Mouse (Mus musculus): ENCODE results near the gene Cadps. TPM values are rescaled to one million over a fixed set of nuclear protein-coding genes. Genes with fewer than 3 reads are reported as not detected.

The Cadps gene
- polyA plus RNA-seq, 2 experiments = 0.01 TPM; not detected in 1

GRCm38 (mm10) chr14:12394318-12394717 lies 428.6 kb downstream of the Cadps start:
- TF ChIP-seq CTCF (IDR thresholded peaks at IDR 0.05; ENCODE audit: low read depth) (no peak), EP300 (IDR thresholded peaks at IDR 0.05; ENCODE audit: low read depth) (no peak)
- 52% methylated on average over 2 of the region's 2 CpGs for WGBS (ENCODE audit: insufficient replicate concordance)
- no peak for ATAC-seq (ENCODE audit: insufficient read depth)

GRCm38 (mm10) chr14:12393271-12393861 lies 429.5 kb downstream of the Cadps start:
- H3K4me1 ChIP-seq (replicated peaks; ENCODE audit: control insufficient read depth in 2 of 2, insufficient read depth in 2 of 2, low read length in 1 of 2) = no peaks in the 10 kb centered on the region
- H3K36me3 ChIP-seq (replicated peaks; ENCODE audit: control insufficient read depth, insufficient read depth, low read depth) = no peaks in the 10 kb centered on the region
- H3K9me3 ChIP-seq (ENCODE audit: control insufficient read depth, low read length) = no peaks in the 10 kb centered on the region
- no peak overlapping the region for H3K4me2 ChIP-seq (ENCODE audit: low read depth)
- no peak overlapping the region for H3K27ac ChIP-seq
- H3K27me3 ChIP-seq (ENCODE audit: control insufficient read depth, insufficient read depth, low read length) = no peaks in the 10 kb centered on the region
- no peak for ATAC-seq (ENCODE audit: insufficient read depth)
- DNase-seq (ENCODE audit: low read depth in 3 of 3, low spot score in 3 of 3) = no peak
- no peak overlapping the region for H3K9ac ChIP-seq (replicated peaks)
- WGBS (ENCODE audit: insufficient replicate concordance) = 60% methylated on average over 12 of the region's 12 CpGs
- TF ChIP-seq EP300 (IDR thresholded peaks at IDR 0.05; ENCODE audit: low read depth) (no peak), CTCF (IDR thresholded peaks at IDR 0.05; ENCODE audit: low read depth) (no peak)
- H3K4me3 ChIP-seq (ENCODE audit: insufficient read depth in 1 of 2, low read depth in 2 of 2, low read length in 2 of 2) = no peak overlapping the region

More at GRCm38 (mm10) chr14:12394318-12394717, 428.6 kb downstream of the Cadps start:
- Histone ChIP-seq H3K4me3 (ENCODE audit: insufficient read depth in 1 of 2, low read depth in 2 of 2, low read length in 2 of 2) (no peak overlapping the region), H3K9me3 (ENCODE audit: control insufficient read depth, low read length) (no peaks in the 10 kb centered on the region), H3K27me3 (ENCODE audit: control insufficient read depth, insufficient read depth, low read length) (no peaks in the 10 kb centered on the region), H3K4me2 (ENCODE audit: low read depth) (no peak overlapping the region), H3K4me1 (replicated peaks; ENCODE audit: control insufficient read depth in 2 of 2, insufficient read depth in 2 of 2, low read length in 1 of 2) (no peaks in the 10 kb centered on the region), H3K9ac (replicated peaks) (no peak overlapping the region), H3K27ac (no peak overlapping the region), H3K36me3 (replicated peaks; ENCODE audit: control insufficient read depth, insufficient read depth, low read depth) (no peaks in the 10 kb centered on the region)
- no peak for DNase-seq (ENCODE audit: low read depth in 3 of 3, low spot score in 3 of 3)

- DNase-seq (ENCODE audit: low read depth in 3 of 3, low spot score in 3 of 3) (no peak), ATAC-seq (ENCODE audit: insufficient read depth) (no peak)
- no peak overlapping the region for H3K27ac ChIP-seq
- no peaks in the 10 kb centered on the region for H3K9me3 ChIP-seq (ENCODE audit: control insufficient read depth, low read length)
- H3K4me1 ChIP-seq (replicated peaks; ENCODE audit: control insufficient read depth in 2 of 2, insufficient read depth in 2 of 2, low read length in 1 of 2) = no peaks in the 10 kb centered on the region
- no peak overlapping the region for H3K9ac ChIP-seq (replicated peaks)
- no peak overlapping the region for H3K4me3 ChIP-seq (ENCODE audit: insufficient read depth in 1 of 2, low read depth in 2 of 2, low read length in 2 of 2)
- no peaks in the 10 kb centered on the region for H3K27me3 ChIP-seq (ENCODE audit: control insufficient read depth, insufficient read depth, low read length)
- TF ChIP-seq CTCF (IDR thresholded peaks at IDR 0.05; ENCODE audit: low read depth) (no peak), EP300 (IDR thresholded peaks at IDR 0.05; ENCODE audit: low read depth) (no peak)
- H3K4me2 ChIP-seq (ENCODE audit: low read depth) = no peak overlapping the region
- 61% methylated on average over 7 of the region's 7 CpGs for WGBS (ENCODE audit: insufficient replicate concordance)
- H3K36me3 ChIP-seq (replicated peaks; ENCODE audit: control insufficient read depth, insufficient read depth, low read depth) = no peaks in the 10 kb centered on the region
Observed at GRCm38 (mm10) chr14:12391167-12391566, 431.7 kb downstream of the Cadps start.

GRCm38 (mm10) chr14:12388806-12389436 lies 434.0 kb downstream of the Cadps start:
- Histone ChIP-seq H3K9ac (replicated peaks) (no peak overlapping the region), H3K27ac (no peak overlapping the region), H3K4me1 (replicated peaks; ENCODE audit: control insufficient read depth in 2 of 2, insufficient read depth in 2 of 2, low read length in 1 of 2) (no peaks in the 10 kb centered on the region), H3K4me2 (ENCODE audit: low read depth) (no peak overlapping the region), H3K27me3 (ENCODE audit: control insufficient read depth, insufficient read depth, low read length) (no peaks in the 10 kb centered on the region), H3K36me3 (replicated peaks; ENCODE audit: control insufficient read depth, insufficient read depth, low read depth) (no peaks in the 10 kb centered on the region), H3K9me3 (ENCODE audit: control insufficient read depth, low read length) (no peaks in the 10 kb centered on the region), H3K4me3 (ENCODE audit: insufficient read depth in 1 of 2, low read depth in 2 of 2, low read length in 2 of 2) (no peak overlapping the region)
- ATAC-seq (ENCODE audit: insufficient read depth) = no peak
- TF ChIP-seq EP300 (IDR thresholded peaks at IDR 0.05; ENCODE audit: low read depth) (no peak), CTCF (IDR thresholded peaks at IDR 0.05; ENCODE audit: low read depth) (no peak)
- no peak for DNase-seq (ENCODE audit: low read depth in 3 of 3, low spot score in 3 of 3)
- 32% methylated on average over 14 of the region's 14 CpGs for WGBS (ENCODE audit: insufficient replicate concordance)

- no peaks in the 10 kb centered on the region for H3K36me3 ChIP-seq (replicated peaks; ENCODE audit: control insufficient read depth, insufficient read depth, low read depth)
- H3K4me2 ChIP-seq (ENCODE audit: low read depth) = no peak overlapping the region
- H3K27me3 ChIP-seq (ENCODE audit: control insufficient read depth, insufficient read depth, low read length) = no peaks in the 10 kb centered on the region
- TF ChIP-seq CTCF (IDR thresholded peaks at IDR 0.05; ENCODE audit: low read depth) (no peak), EP300 (IDR thresholded peaks at IDR 0.05; ENCODE audit: low read depth) (no peak)
- no peak overlapping the region for H3K4me3 ChIP-seq (ENCODE audit: insufficient read depth in 1 of 2, low read depth in 2 of 2, low read length in 2 of 2)
- no peak overlapping the region for H3K27ac ChIP-seq
- DNase-seq (ENCODE audit: low read depth in 3 of 3, low spot score in 3 of 3) (no peak), ATAC-seq (ENCODE audit: insufficient read depth) (no peak)
- no peak overlapping the region for H3K9ac ChIP-seq (replicated peaks)
- WGBS (ENCODE audit: insufficient replicate concordance) = 30% methylated on average over 4 of the region's 4 CpGs
- no peaks in the 10 kb centered on the region for H3K4me1 ChIP-seq (replicated peaks; ENCODE audit: control insufficient read depth in 2 of 2, insufficient read depth in 2 of 2, low read length in 1 of 2)
- no peaks in the 10 kb centered on the region for H3K9me3 ChIP-seq (ENCODE audit: control insufficient read depth, low read length)
Observed at GRCm38 (mm10) chr14:12388192-12388795, 434.6 kb downstream of the Cadps start.

Measured in liver, embryonic 14.5 days (tissue).